Mouse (Mus musculus) limb, embryonic 14.5 days (tissue): ENCODE results near the gene Lrfn2. TPM values are rescaled to one million over a fixed set of nuclear protein-coding genes. Genes with fewer than 3 reads are reported as not detected.

Experiments
- ATAC-seq: fragments of 200-750 bp; cut with Nextera tagmentation; 2 replicates; pipeline ENCODE4 v1.8.0; 2017; ENCODE audit warnings: low read depth, moderate number of reproducible peaks, moderate TSS enrichment; ENCODE audit not compliant: low FRiP score
- DNase-seq: peaks from one replicate; pipeline ENCODE4 v3.0.0-alpha.2; 2015; ENCODE audit warnings: low spot score
- H3K27ac ChIP-seq: fragments of 300-500 bp; sonication (generic); replicated peaks from 2 replicates; pipeline ENCODE4 v1.5.1; 2014; ENCODE audit warnings: low read depth, mild to moderate bottlenecking, low read length, moderate library complexity, mixed read lengths
- H3K27me3 ChIP-seq: fragments of 300-500 bp; sonication (generic); 2 replicates; pipeline ENCODE4 v1.6.1; 2014; ENCODE audit warnings: low read length, mixed read lengths; ENCODE audit not compliant: control insufficient read depth, insufficient read depth
- H3K36me3 ChIP-seq: fragments of 300-500 bp; sonication (generic); 2 replicates; pipeline ENCODE4 v1.6.1; 2014; ENCODE audit warnings: mild to moderate bottlenecking, low read length, moderate library complexity, mixed read lengths; ENCODE audit not compliant: control insufficient read depth, insufficient read depth
- H3K4me1 ChIP-seq: fragments of 300-500 bp; sonication (generic); 2 replicates; pipeline ENCODE4 v1.6.1; 2014; ENCODE audit warnings: antibody characterized with exemption, low read length, mixed read lengths; ENCODE audit not compliant: control insufficient read depth, insufficient read depth
- H3K4me2 ChIP-seq: fragments of 300-500 bp; sonication (generic); replicated peaks from 2 replicates; pipeline ENCODE4 v1.6.1; 2014; ENCODE audit warnings: low read depth, mild to moderate bottlenecking, low read length, moderate library complexity; ENCODE audit not compliant: severe bottlenecking
- H3K4me3 ChIP-seq: fragments of 300-500 bp; sonication (generic); replicated peaks from 2 replicates; pipeline ENCODE4 v1.5.1; 2014; ENCODE audit warnings: low read length
- H3K9ac ChIP-seq: fragments of 300-500 bp; sonication (generic); 2 replicates; pipeline ENCODE4 v1.6.1; 2014; ENCODE audit warnings: mild to moderate bottlenecking, low read depth, low read length, moderate library complexity; ENCODE audit not compliant: severe bottlenecking
- H3K9me3 ChIP-seq: fragments of 300-500 bp; sonication (generic); 2 replicates; pipeline ENCODE4 v1.6.1; 2016; ENCODE audit warnings: low read length; ENCODE audit not compliant: control insufficient read depth
- POLR2A ChIP-seq: fragments of 200-500 bp; IDR thresholded peaks from 2 replicates; pipeline ENCODE4 v1.8.0; 2012; ENCODE audit warnings: inconsistent platforms, mild to moderate bottlenecking, moderate library complexity, borderline replicate concordance; ENCODE audit not compliant: insufficient read depth, insufficient read length; ENCODE audit errors: extremely low read depth
- WGBS: fragments of 180-500 bp; shearing (Covaris S2); extraction: QIAGEN DNeasy Blood & Tissue Kit; methylation state at CpG from one replicate; pipeline ENCODE4 v1.1.7; 2014; 5-methylcytosine and 5-hydroxymethylcytosine counted together
- polyA plus RNA-seq, 2 experiments: library from polyadenylated mRNA; depleted of rRNA in 1 of 2; stranded (reverse) in 1 of 2; unstranded in 1 of 2; fragments of >200 nt; fragmentation: Nextera tagmentation in 1 of 2; extraction: Ambion mirVana in 1 of 2; gene quantifications; 2 replicates each; pipeline versions ENCODE4 v1.2.1 to v1.2.3; 2012 to 2014

The Lrfn2 gene
- polyA plus RNA-seq, 2 experiments = 0.96 to 1.4 TPM

GRCm38 (mm10) chr17:48917411-48917810 lies 14.8 kb upstream of the Lrfn2 start:
- Histone ChIP-seq H3K27ac (no peak overlapping the region), H3K27me3 (no peaks in the 10 kb centered on the region), H3K36me3 (no peaks in the 10 kb centered on the region), H3K4me3 (no peak overlapping the region), H3K9me3 (no peaks in the 10 kb centered on the region), H3K9ac (no peak overlapping the region), H3K4me1 (no peaks in the 10 kb centered on the region), H3K4me2 (no peak overlapping the region)
- DNase-seq (no peak), ATAC-seq (no peak)
- TF ChIP-seq POLR2A = no peak
- WGBS = 11% methylated on average over 11 of the region's 11 CpGs

GRCm38 (mm10) chr17:48918458-48918857 lies 13.7 kb upstream of the Lrfn2 start:
- WGBS = 95% methylated on average over 3 of the region's 3 CpGs
- no peaks in the 10 kb centered on the region for H3K4me1 ChIP-seq
- DNase-seq (no peak), ATAC-seq (no peak)
- no peaks in the 10 kb centered on the region for H3K36me3 ChIP-seq
- H3K4me2 ChIP-seq = no peak overlapping the region
- H3K27ac ChIP-seq = no peak overlapping the region
- H3K4me3 ChIP-seq = no peak overlapping the region
- TF ChIP-seq POLR2A = no peak
- H3K27me3 ChIP-seq = no peaks in the 10 kb centered on the region
- H3K9me3 ChIP-seq = no peaks in the 10 kb centered on the region
- no peak overlapping the region for H3K9ac ChIP-seq

GRCm38 (mm10) chr17:48922905-48923304 lies 9.3 kb upstream of the Lrfn2 start:
- Histone ChIP-seq H3K27ac (no peak overlapping the region), H3K27me3 (no peaks in the 10 kb centered on the region), H3K9me3 (no peaks in the 10 kb centered on the region), H3K4me1 (no peaks in the 10 kb centered on the region), H3K36me3 (no peaks in the 10 kb centered on the region), H3K9ac (no peak overlapping the region), H3K4me2 (no peak overlapping the region), H3K4me3 (no peak overlapping the region)
- DNase-seq (no peak), ATAC-seq (no peak)
- WGBS = 79% methylated on average over 2 of the region's 2 CpGs
- TF ChIP-seq POLR2A = no peak

- H3K27me3 ChIP-seq = no peaks in the 10 kb centered on the region
- no peak for TF ChIP-seq POLR2A
- no peaks in the 10 kb centered on the region for H3K36me3 ChIP-seq
- DNase-seq = no peak
- H3K4me2 ChIP-seq = no peak overlapping the region
- H3K4me1 ChIP-seq = no peaks in the 10 kb centered on the region
- H3K27ac ChIP-seq = no peak overlapping the region
- no peak overlapping the region for H3K9ac ChIP-seq
- WGBS = 47% methylated on average over 9 of the region's 9 CpGs
- no peaks in the 10 kb centered on the region for H3K9me3 ChIP-seq
- ATAC-seq = no peak
- H3K4me3 ChIP-seq = no peak overlapping the region
Observed at GRCm38 (mm10) chr17:48925426-48925825, 6.8 kb upstream of the Lrfn2 start.

GRCm38 (mm10) chr17:48930994-48931393 lies 1.2 kb upstream of the Lrfn2 start:
- H3K9ac ChIP-seq = no peak overlapping the region
- no peak for TF ChIP-seq POLR2A
- 56% methylated on average over 10 of the region's 10 CpGs for WGBS
- ATAC-seq = no peak
- DNase-seq = no peak
- no peaks in the 10 kb centered on the region for H3K36me3 ChIP-seq
- H3K27me3 ChIP-seq = peaks cover 21% of the 10 kb centered on the region
- no peak overlapping the region for H3K27ac ChIP-seq
- no peak overlapping the region for H3K4me2 ChIP-seq
- H3K9me3 ChIP-seq = no peaks in the 10 kb centered on the region
- no peak overlapping the region for H3K4me3 ChIP-seq
- 0 out of 2 replicates have a peak, but pooled peaks cover 3% of the 10 kb centered on the region for H3K4me1 ChIP-seq

GRCm38 (mm10) chr17:48932406-48932906 lies 277 bp downstream of the Lrfn2 start:
- no peak for DNase-seq
- under 1% methylated on average over 26 of the region's 26 CpGs for WGBS
- Histone ChIP-seq H3K27ac (no peak overlapping the region), H3K27me3 (peaks cover 21% of the 10 kb centered on the region), H3K9me3 (no peaks in the 10 kb centered on the region), H3K36me3 (no peaks in the 10 kb centered on the region), H3K4me2 (peak overlapping the region; percentile 83), H3K9ac (peak overlapping the region; percentile 72), H3K4me3 (peak overlapping the region; percentile 54), H3K4me1 (0 out of 2 replicates have a peak, but pooled peaks cover 3% of the 10 kb centered on the region)
- no peak for TF ChIP-seq POLR2A
- ATAC-seq = no peak
